Mouse (Mus musculus) megakaryocyte progenitor cell, adult 5-6 weeks (primary cell): ENCODE results near the gene Adamts17. TPM values are rescaled to one million over a fixed set of nuclear protein-coding genes. Genes with fewer than 3 reads are reported as not detected.

Experiments
- ATAC-seq: replicated peaks from 2 replicates; pipeline ENCODE4 v1.8.0; 2016; ENCODE audit warnings: mild to moderate bottlenecking, moderate TSS enrichment, inconsistent platforms; ENCODE audit not compliant: poor library complexity
- total RNA-seq, 2 experiments: library from RNA; stranded (forward) in 1 of 2; stranded (reverse) in 1 of 2; fragments of 157-497, 149-512 nt in 1 of 2; fragments of 200-1000 nt in 1 of 2; gene quantifications; 2 replicates each; pipeline versions ENCODE4 v1.2.3 to v1.2.4; 2015 to 2017

Adamts17 gene
- total RNA-seq, 2 experiments from 2014 or later: 0.04 to 0.20 TPM

GRCm38 (mm10) chr7:66924104-66924503, 84.6 kb downstream of the Adamts17 start:
- ATAC-seq: no peak

- peak; percentile 34 for ATAC-seq
Observed at GRCm38 (mm10) chr7:66929263-66929662, 89.7 kb downstream of the Adamts17 start.

- ATAC-seq: no peak
Observed at GRCm38 (mm10) chr7:66931291-66931690, 91.8 kb downstream of the Adamts17 start.

GRCm38 (mm10) chr7:66933251-66933650, 93.7 kb downstream of the Adamts17 start:
- no peak for ATAC-seq

GRCm38 (mm10) chr7:66934062-66934461, 94.5 kb downstream of the Adamts17 start:
- no peak for ATAC-seq

GRCm38 (mm10) chr7:66935041-66935440, 95.5 kb downstream of the Adamts17 start:
- ATAC-seq: no peak

- ATAC-seq: no peak
Observed at GRCm38 (mm10) chr7:66936042-66936755, 96.7 kb downstream of the Adamts17 start.

- ATAC-seq: 0 out of 2 replicates have a peak, but pooled peaks have one; percentile 11
Observed at GRCm38 (mm10) chr7:66936911-66937310, 97.4 kb downstream of the Adamts17 start.

- ATAC-seq: no peak
Observed at GRCm38 (mm10) chr7:66938988-66939783, 99.7 kb downstream of the Adamts17 start.

GRCm38 (mm10) chr7:66940761-66941160, 101.2 kb downstream of the Adamts17 start:
- ATAC-seq: no peak

- 0 out of 2 replicates have a peak, but pooled peaks have one; percentile 34 for ATAC-seq
Observed at GRCm38 (mm10) chr7:66949006-66949405, 109.5 kb downstream of the Adamts17 start.

- no peak for ATAC-seq
Observed at GRCm38 (mm10) chr7:66952921-66953320, 113.4 kb downstream of the Adamts17 start.

- no peak for ATAC-seq
Observed at GRCm38 (mm10) chr7:66954073-66954472, 114.5 kb downstream of the Adamts17 start.

- peak; percentile 71 for ATAC-seq
Observed at GRCm38 (mm10) chr7:66954723-66955122, 115.2 kb downstream of the Adamts17 start.

- ATAC-seq: no peak
Observed at GRCm38 (mm10) chr7:66955455-66955919, 116.0 kb downstream of the Adamts17 start.

GRCm38 (mm10) chr7:66955978-66956377, 116.4 kb downstream of the Adamts17 start:
- ATAC-seq: no peak

- ATAC-seq: no peak
Observed at GRCm38 (mm10) chr7:66957764-66958163, 118.2 kb downstream of the Adamts17 start.

- no peak for ATAC-seq
Observed at GRCm38 (mm10) chr7:66960246-66961033, 120.9 kb downstream of the Adamts17 start.

- ATAC-seq: no peak
Observed at GRCm38 (mm10) chr7:66962736-66963135, 123.2 kb downstream of the Adamts17 start.

- ATAC-seq: no peak
Observed at GRCm38 (mm10) chr7:66963541-66963940, 124.0 kb downstream of the Adamts17 start.
